Mouse (Mus musculus): ENCODE measurements around the gene Gm9972.
A peak's percentile ranks its signal among the peaks of the same experiment; 100 is the strongest.

Gm9972 gene

GRCm38 (mm10) chr11:43035446-43035845, at the start of gene Gm9972:
Gm9972 (plus strand) TSS chr11:43035746.
- no peak for DNase-seq (ENCODE audit: low spot score in 2 of 2)

GRCm38 (mm10) chr11:42999188-42999587, 36.4 kb upstream of the Gm9972 start:
- peak in 1 of 2 experiments; percentile 5 for DNase-seq (ENCODE audit: low spot score in 2 of 2)

- no peak for DNase-seq (ENCODE audit: low spot score in 2 of 2)
Measured at GRCm38 (mm10) chr11:43011941-43012340, 23.6 kb upstream of the Gm9972 start.

- no peak for DNase-seq (ENCODE audit: low spot score in 2 of 2)
Measured at GRCm38 (mm10) chr11:43012980-43013379, 22.6 kb upstream of the Gm9972 start.

- DNase-seq (ENCODE audit: low spot score in 2 of 2): no peak
Measured at GRCm38 (mm10) chr11:43023109-43023688, 12.3 kb upstream of the Gm9972 start.

GRCm38 (mm10) chr11:43029813-43030212, 5.7 kb upstream of the Gm9972 start:
- no peak for DNase-seq (ENCODE audit: low spot score in 2 of 2)

- DNase-seq (ENCODE audit: low spot score in 2 of 2): no peak
Measured at GRCm38 (mm10) chr11:43032141-43032540, 3.4 kb upstream of the Gm9972 start.

- no peak for DNase-seq (ENCODE audit: low spot score in 2 of 2)
Measured at GRCm38 (mm10) chr11:43045871-43046548, 10.5 kb downstream of the Gm9972 start.

- DNase-seq (ENCODE audit: low spot score in 2 of 2): no peak
Measured at GRCm38 (mm10) chr11:43049363-43049762, 13.8 kb downstream of the Gm9972 start.

GRCm38 (mm10) chr11:43054972-43055371, 19.4 kb downstream of the Gm9972 start:
- no peak for DNase-seq (ENCODE audit: low spot score in 2 of 2)

- DNase-seq (ENCODE audit: low spot score in 2 of 2): no peak
Measured at GRCm38 (mm10) chr11:43059437-43059970, 24.0 kb downstream of the Gm9972 start.

- no peak for DNase-seq (ENCODE audit: low spot score in 2 of 2)
Measured at GRCm38 (mm10) chr11:43062286-43062685, 26.7 kb downstream of the Gm9972 start.

GRCm38 (mm10) chr11:43086309-43087050, 50.9 kb downstream of the Gm9972 start:
- DNase-seq (ENCODE audit: low spot score in 2 of 2): no peak

Data from urinary bladder, adult 18-20 months (tissue).